Mouse (Mus musculus) common myeloid progenitor, adult 5-6 weeks (primary cell): ENCODE measurements around the gene E130114P18Rik. TPM values are rescaled to one million over a fixed set of nuclear protein-coding genes. Genes with fewer than 3 reads are reported as not detected.

ENCODE experiments used
- ATAC-seq: replicated peaks from 2 replicates; pipeline ENCODE4 v1.8.0; 2016; ENCODE audit warnings: low read depth, mild to moderate bottlenecking, moderate TSS enrichment, inconsistent platforms; ENCODE audit not compliant: poor library complexity, severe bottlenecking
- total RNA-seq: library from RNA; stranded (forward); fragments of 200-1000, 187-1606 nt; gene quantifications from 2 replicates; pipeline ENCODE4 v1.2.3, GENCODE M21; 2017

Gene E130114P18Rik
- total RNA-seq, 1 experiment from 2014 or later, result not detected

GRCm38 (mm10) chr4:97582796-97583430 lies 195.0 kb downstream of the E130114P18Rik start:
- no peak for ATAC-seq

- no peak for ATAC-seq
Measured at GRCm38 (mm10) chr4:97582064-97582415, 195.8 kb downstream of the E130114P18Rik start.

GRCm38 (mm10) chr4:97581314-97582063 lies 196.4 kb downstream of the E130114P18Rik start:
- ATAC-seq, result no peak

- no peak for ATAC-seq
Measured at GRCm38 (mm10) chr4:97580906-97581305, 197.0 kb downstream of the E130114P18Rik start.

- no peak for ATAC-seq
Measured at GRCm38 (mm10) chr4:97578571-97579165, 199.2 kb downstream of the E130114P18Rik start.

- no peak for ATAC-seq
Measured at GRCm38 (mm10) chr4:97577431-97577830, 200.4 kb downstream of the E130114P18Rik start.

- no peak; the same call in 1 of the 2 replicates for ATAC-seq
Measured at GRCm38 (mm10) chr4:97575447-97575846, 202.4 kb downstream of the E130114P18Rik start.

- peak; percentile 79 for ATAC-seq
Measured at GRCm38 (mm10) chr4:97569320-97569719, 208.6 kb downstream of the E130114P18Rik start.

GRCm38 (mm10) chr4:97564656-97565055 lies 213.2 kb downstream of the E130114P18Rik start:
- ATAC-seq, result peak; percentile 94

- ATAC-seq, result no peak
Measured at GRCm38 (mm10) chr4:97564199-97564598, 213.7 kb downstream of the E130114P18Rik start.

- no peak for ATAC-seq
Measured at GRCm38 (mm10) chr4:97557585-97557984, 220.3 kb downstream of the E130114P18Rik start.

GRCm38 (mm10) chr4:97544016-97544415 lies 233.9 kb downstream of the E130114P18Rik start:
- peak; percentile 93 for ATAC-seq

GRCm38 (mm10) chr4:97532072-97532471 lies 245.8 kb downstream of the E130114P18Rik start:
- peak; percentile 98 for ATAC-seq

GRCm38 (mm10) chr4:97528517-97528916 lies 249.4 kb downstream of the E130114P18Rik start:
- no peak for ATAC-seq

Other genes with a start within 250 kb of the E130114P18Rik start
- gene Nfia, start 5.3 kb downstream of the E130114P18Rik start, total RNA-seq, result 9.4 and 23.0 TPM in 2 replicates